Mouse (Mus musculus) brown adipose tissue, adult 24 weeks (tissue): ENCODE measurements around the gene Gm6217. TPM values are rescaled to one million over a fixed set of nuclear protein-coding genes. Genes with fewer than 3 reads are reported as not detected.
"Not testable (repeated sequence)": the region's sequence is repeated elsewhere in the genome, so short reads cannot be mapped to it uniquely, and the experiment has no call there.

ENCODE experiments used
- H3K27ac ChIP-seq: fragments of 200-500 bp; replicated peaks from 2 replicates; pipeline ENCODE4 v1.5.1; 2012; ENCODE audit warnings: low read depth, mild to moderate bottlenecking, low read length
- H3K4me1 ChIP-seq: fragments of 200-500 bp; 2 replicates; pipeline ENCODE4 v1.6.1; 2012; ENCODE audit warnings: low read length, mixed read lengths; ENCODE audit not compliant: control insufficient read depth, insufficient read depth, insufficient read length
- H3K4me3 ChIP-seq: fragments of 200-500 bp; 2 replicates; pipeline ENCODE4 v1.5.1; 2012; ENCODE audit warnings: low read depth, mild to moderate bottlenecking, low read length, moderate library complexity; ENCODE audit not compliant: insufficient read depth
- polyA plus RNA-seq: library from polyadenylated mRNA; stranded (reverse); fragments of >200 nt; gene quantifications from 2 replicates; pipeline ENCODE4 v1.2.4, GENCODE M21; 2012; ENCODE audit not compliant: missing spikeins, insufficient read depth, insufficient read length

Gene Gm6217
- polyA plus RNA-seq, 1 experiment = not detected

GRCm38 (mm10) chr1:82924650-82925049 lies 6.5 kb downstream of the Gm6217 start, which contains the start of gene A030014E15Rik:
TSS of gene A030014E15Rik (plus strand) at chr1:82924917.
- no peak within 1 kb of the TSS for H3K4me3 ChIP-seq
- no peaks in the 10 kb centered on the region for H3K4me1 ChIP-seq
- no peak within 1 kb of the TSS for H3K27ac ChIP-seq

- H3K27ac ChIP-seq, H3K4me3 ChIP-seq, H3K4me1 ChIP-seq: not testable (repeated sequence)
These were observed 17.8 kb downstream of the Gm6217 start for GRCm38 (mm10) chr1:82913434-82913833.

- no peaks in the 10 kb centered on the region for H3K4me1 ChIP-seq
- H3K4me3 ChIP-seq = no peak within 1 kb of the TSS
- H3K27ac ChIP-seq = no peak within 1 kb of the TSS
These were observed 18.2 kb downstream of the Gm6217 start, which contains the start of gene A030005L19Rik for GRCm38 (mm10) chr1:82913025-82913424. TSS of gene A030005L19Rik (plus strand) at chr1:82913325.

- H3K4me3 ChIP-seq = no peak overlapping the region
- no peaks in the 10 kb centered on the region for H3K4me1 ChIP-seq
- no peak overlapping the region for H3K27ac ChIP-seq
These were observed 25.3 kb downstream of the Gm6217 start for GRCm38 (mm10) chr1:82905886-82906285.

GRCm38 (mm10) chr1:82901201-82901600 lies 30.0 kb downstream of the Gm6217 start:
- Histone ChIP-seq H3K4me3 (no peak overlapping the region), H3K27ac (no peak overlapping the region), H3K4me1 (no peaks in the 10 kb centered on the region)

GRCm38 (mm10) chr1:82900567-82900966 lies 30.6 kb downstream of the Gm6217 start:
- no peaks in the 10 kb centered on the region for H3K4me1 ChIP-seq

GRCm38 (mm10) chr1:82893269-82893668 lies 37.9 kb downstream of the Gm6217 start:
- Histone ChIP-seq H3K27ac (no peak overlapping the region), H3K4me1 (no peaks in the 10 kb centered on the region), H3K4me3 (no peak overlapping the region)

More at GRCm38 (mm10) chr1:82900567-82900966, 30.6 kb downstream of the Gm6217 start:
- no peak overlapping the region for H3K4me3 ChIP-seq
- no peak overlapping the region for H3K27ac ChIP-seq

Other genes with a start within 250 kb of the Gm6217 start
- gene Mff, start 206.5 kb downstream of the Gm6217 start, polyA plus RNA-seq = 191 and 204 TPM in 2 replicates
- gene Tm4sf20, start 162.9 kb downstream of the Gm6217 start, polyA plus RNA-seq = not detected in 2 replicates
- not detected in 2 replicates for gene Gm47791, start 160.2 kb downstream of the Gm6217 start, polyA plus RNA-seq
- 24.7 and 26.5 TPM in 2 replicates for gene Agfg1, start 91.9 kb downstream of the Gm6217 start, polyA plus RNA-seq
- gene A030005L19Rik, start 18.1 kb downstream of the Gm6217 start, polyA plus RNA-seq = not detected in 2 replicates
- gene A030014E15Rik, start 6.5 kb downstream of the Gm6217 start, polyA plus RNA-seq = not detected in 2 replicates
- gene A030003K21Rik, start 12.0 kb upstream of the Gm6217 start, polyA plus RNA-seq = not detected in 2 replicates
- not detected in 2 replicates for gene Gm7544, start 24.6 kb upstream of the Gm6217 start, polyA plus RNA-seq
- not detected in 2 replicates for gene Gm47955, start 28.9 kb upstream of the Gm6217 start, polyA plus RNA-seq
- gene Gm47959, start 69.1 kb upstream of the Gm6217 start, polyA plus RNA-seq = not detected in 2 replicates
- gene Slc19a3, start 107.0 kb upstream of the Gm6217 start, polyA plus RNA-seq = not detected in 2 replicates
- not detected in 2 replicates for gene Krtap28-10, start 111.1 kb upstream of the Gm6217 start, polyA plus RNA-seq
- not detected in 2 replicates for gene Gm47969, start 113.5 kb upstream of the Gm6217 start, polyA plus RNA-seq
- gene A030005K14Rik, start 128.0 kb upstream of the Gm6217 start, polyA plus RNA-seq = not detected in 2 replicates
- not detected in 2 replicates for gene Krtap28-13, start 129.5 kb upstream of the Gm6217 start, polyA plus RNA-seq
- not detected in 2 replicates for gene Ccl20, start 185.4 kb upstream of the Gm6217 start, polyA plus RNA-seq
- gene Daw1, start 228.4 kb upstream of the Gm6217 start, polyA plus RNA-seq = not detected in 2 replicates